Comparison of ENCODE assay signal across 9 mouse cellular contexts in genomic region chr7:118251392-118252170, GRCm38 (mm10). TPM values are rescaled to one million over a fixed set of nuclear protein-coding genes. Genes with fewer than 3 reads are reported as not detected.
DNase-seq lines count a peak whose midpoint lies in the region; ATAC-seq and TF ChIP-seq lines count a peak whose summit lies in the region.
"Had no signal": no experiment of that assay in that cellular context is flagged by ENCODE, and none has a peak within 500 bp of the region (broad histone marks: within the 10 kb centered on the region; RNA-seq: fewer than 3 reads in every experiment).

No protein-coding gene starts in this region.

- no peak for TF ChIP-seq CTCF in embryonic fibroblast, embryonic 13.5 days (IDR thresholded peaks at IDR 0.05; ENCODE audit: borderline replicate concordance, insufficient read depth, low read length)

- TF ChIP-seq POLR2A in embryonic fibroblast, embryonic 13.5 days (IDR thresholded peaks at IDR 0.05; ENCODE audit: low read depth, low read length), result no peak

- H3K36me3 ChIP-seq in liver, embryonic 12.5 days, result no peaks in the 10 kb centered on the region
- no peaks in the 10 kb centered on the region for H3K36me3 ChIP-seq in liver, embryonic 11.5 days (ENCODE audit: control insufficient read depth, insufficient read depth, low read length)
- no peaks in the 10 kb centered on the region for H3K36me3 ChIP-seq in hindbrain, embryonic 14.5 days (replicated peaks; ENCODE audit: control insufficient read depth, insufficient read depth)

- WGBS in liver, embryonic 12.5 days (ENCODE audit: insufficient replicate concordance), result 84% methylated on average over 2 of the region's 2 CpGs
- WGBS in liver, embryonic 11.5 days, result 93% methylated on average over 2 of the region's 2 CpGs
- 96% methylated on average over 2 of the region's 2 CpGs for WGBS in hindbrain, embryonic 14.5 days

- 0 out of 2 replicates have a peak overlapping the region, but pooled peaks have one; percentile 10 for H3K27ac ChIP-seq in liver, embryonic 12.5 days
- H3K27ac ChIP-seq in liver, embryonic 11.5 days (ENCODE audit: low read depth, low read length), result no peak overlapping the region
- H3K27ac ChIP-seq in embryonic fibroblast, embryonic 13.5 days (ENCODE audit: insufficient read depth, low read length), result peak overlapping the region; percentile 98
- H3K27ac ChIP-seq in hindbrain, embryonic 14.5 days, result no peak overlapping the region

- no peak overlapping the region for H3K4me2 ChIP-seq in liver, embryonic 12.5 days
- no peak overlapping the region for H3K4me2 ChIP-seq in liver, embryonic 11.5 days
- no peak overlapping the region for H3K4me2 ChIP-seq in hindbrain, embryonic 14.5 days (replicated peaks)

- H3K4me1 ChIP-seq in liver, embryonic 12.5 days, result peaks cover 26% of the 10 kb centered on the region
- peaks cover 4% of the 10 kb centered on the region for H3K4me1 ChIP-seq in liver, embryonic 11.5 days (replicated peaks; ENCODE audit: control insufficient read depth, insufficient read depth, low read length)
- peaks cover 12% of the 10 kb centered on the region for H3K4me1 ChIP-seq in embryonic fibroblast, embryonic 13.5 days (ENCODE audit: control insufficient read depth, insufficient read depth, low read length)
- H3K4me1 ChIP-seq in hindbrain, embryonic 14.5 days (replicated peaks; ENCODE audit: control insufficient read depth, insufficient read depth, low read length), result peaks cover 5% of the 10 kb centered on the region; the same call in 1 of the 2 replicates

- intact Hi-C loops in heart, postnatal 36 days (cut with DNase I), result no loop called here
- intact Hi-C loops in left cerebral cortex, postnatal 36 days (cut with DNase I), result no loop called here

- no peak overlapping the region for H3K9ac ChIP-seq in liver, embryonic 12.5 days
- H3K9ac ChIP-seq in liver, embryonic 11.5 days (ENCODE audit: low read depth, low read length), result no peak overlapping the region
- no peak overlapping the region for H3K9ac ChIP-seq in hindbrain, embryonic 14.5 days

- peak; percentile 76 for DNase-seq in adrenal gland, adult 2 months
- DNase-seq in adrenal gland, postnatal 4 days (ENCODE audit: low spot score in 2 of 2), result no peak
- DNase-seq in liver, embryonic 11.5 days (ENCODE audit: low spot score), result no peak
- peak; percentile 21 to 36 for DNase-seq in heart, postnatal 36 days
- no peak for DNase-seq in hindbrain, embryonic 14.5 days (ENCODE audit: low spot score)
- DNase-seq in left cerebral cortex, postnatal 36 days (ENCODE audit: low spot score in 2 of 2), result no peak

- no peak for ATAC-seq in liver, embryonic 12.5 days
- no peak for ATAC-seq in liver, embryonic 11.5 days (replicated peaks; ENCODE audit: low FRiP score)
- ATAC-seq in hindbrain, embryonic 14.5 days (ENCODE audit: low FRiP score), result no peak
- ATAC-seq: hindbrain, embryonic 16.5 days had no signal

- no peaks in the 10 kb centered on the region for H3K27me3 ChIP-seq in liver, embryonic 12.5 days (replicated peaks)
- no peaks in the 10 kb centered on the region for H3K27me3 ChIP-seq in liver, embryonic 11.5 days (replicated peaks; ENCODE audit: control insufficient read depth, insufficient read depth, low read length)
- H3K27me3 ChIP-seq in hindbrain, embryonic 14.5 days (ENCODE audit: control insufficient read depth, insufficient read depth, low read length), result no peaks in the 10 kb centered on the region

- no peak overlapping the region for H3K4me3 ChIP-seq in liver, embryonic 12.5 days
- H3K4me3 ChIP-seq in liver, embryonic 11.5 days (ENCODE audit: low read depth, low read length), result no peak overlapping the region
- H3K4me3 ChIP-seq in embryonic fibroblast, embryonic 13.5 days (ENCODE audit: insufficient read depth, low read length), result no peak overlapping the region
- no peak overlapping the region for H3K4me3 ChIP-seq in hindbrain, embryonic 14.5 days (replicated peaks; ENCODE audit: low read length)

- H3K9me3 ChIP-seq in liver, embryonic 12.5 days (replicated peaks), result no peaks in the 10 kb centered on the region
- H3K9me3 ChIP-seq in liver, embryonic 11.5 days (ENCODE audit: control insufficient read depth, low read length), result no peaks in the 10 kb centered on the region
- no peaks in the 10 kb centered on the region for H3K9me3 ChIP-seq in hindbrain, embryonic 14.5 days (ENCODE audit: control insufficient read depth, low read length)

RNA-seq across cellular contexts. Expression of gene Smg1, which starts 8.1 kb away (rescaled TPM):
- total RNA-seq in adrenal gland, adult 2 months (2021), result 10 to 100 TPM; 29.9 to 44.5 TPM
- polyA plus RNA-seq in adrenal gland, adult 2 months (2012; rRNA removed), result 38.4 and 39.7 TPM in 2 replicates
- total RNA-seq in adrenal gland, postnatal 4 days (2021), result 10 to 100 TPM; 52.0 to 60.0 TPM
- polyA plus RNA-seq in liver, embryonic 12.5 days (2016; fragmentation: Nextera tagmentation; extraction: Ambion mirVana), result 10.3 and 10.8 TPM in 2 replicates
- polyA plus RNA-seq in liver, embryonic 11.5 days (2014; fragmentation: Nextera tagmentation; extraction: Ambion mirVana), result 14.2 and 14.9 TPM in 2 replicates
- 53.1 and 56.8 TPM in 2 replicates for polyA plus RNA-seq in embryonic fibroblast, embryonic 13.5 days (2011; ENCODE audit: insufficient read length, low read depth, missing spikeins)
- 10 to 100 TPM; 39.2 to 39.5 TPM for total RNA-seq in heart, postnatal 36 days (2021)
- 27.8 and 28.6 TPM in 2 replicates for polyA plus RNA-seq in hindbrain, embryonic 14.5 days (2014; fragmentation: Nextera tagmentation; extraction: Ambion mirVana)
- 10 to 100 TPM; 58.7 to 88.1 TPM for total RNA-seq in left cerebral cortex, postnatal 36 days (2021)

Comparison
In these comparisons a context has a peak if more than half of its experiments do, and no peak if none do; other contexts are left out.
1. DNase-seq: peak in adrenal gland, adult 2 months (single experiment) and heart, postnatal 36 days (2 of 2); none in adrenal gland, postnatal 4 days (0 of 2), liver, embryonic 11.5 days (single experiment), hindbrain, embryonic 14.5 days (single experiment) and left cerebral cortex, postnatal 36 days (0 of 2).
2. H3K27ac ChIP-seq: peak in liver, embryonic 12.5 days (single experiment) and embryonic fibroblast, embryonic 13.5 days (single experiment); none in liver, embryonic 11.5 days (single experiment) and hindbrain, embryonic 14.5 days (single experiment).